Mouse (Mus musculus): ENCODE data around the gene Gm13889.

The Gm13889 gene

GRCm38 (mm10) chr2:93958216-93958615 is 1.2 kb upstream of the Gm13889 start:
- DNase-seq (ENCODE audit: low read depth, low spot score), result no peak

- no peak for DNase-seq (ENCODE audit: low read depth, low spot score)
Observed at GRCm38 (mm10) chr2:93957785-93958175, 779 bp upstream of the Gm13889 start.

- no peak for DNase-seq (ENCODE audit: low read depth, low spot score)
Observed at GRCm38 (mm10) chr2:93956331-93956801, 635 bp downstream of the Gm13889 start.

GRCm38 (mm10) chr2:93955886-93956285 is 1.1 kb downstream of the Gm13889 start:
- DNase-seq (ENCODE audit: low read depth, low spot score), result no peak

GRCm38 (mm10) chr2:93954781-93955578 is 2.0 kb downstream of the Gm13889 start:
- no peak for DNase-seq (ENCODE audit: low read depth, low spot score)

- DNase-seq (ENCODE audit: low read depth, low spot score), result no peak
Observed at GRCm38 (mm10) chr2:93953726-93954125, 3.3 kb downstream of the Gm13889 start.

GRCm38 (mm10) chr2:93946976-93947375 is 10.0 kb downstream of the Gm13889 start:
- DNase-seq (ENCODE audit: low read depth, low spot score), result no peak

DNA sequence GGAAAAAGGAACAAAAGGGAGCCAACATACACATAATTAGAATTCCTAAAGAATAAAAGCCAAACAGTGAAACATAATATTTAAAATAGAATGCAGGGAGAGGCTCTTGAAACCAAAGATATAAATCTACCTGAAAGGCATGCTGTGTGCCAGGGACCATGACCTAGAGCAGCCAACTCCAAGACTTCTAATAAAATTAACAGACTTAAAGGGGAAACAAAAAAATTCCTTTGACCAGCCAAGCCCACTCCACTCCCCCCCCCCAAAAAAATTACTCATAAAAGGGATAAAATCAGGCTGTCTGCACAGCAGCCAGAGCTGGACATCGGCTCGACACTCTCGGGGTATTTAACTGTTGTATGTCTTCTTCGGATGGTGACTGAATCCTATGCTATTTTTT is 12.1 kb downstream of the Gm13889 start:
- DNase-seq (ENCODE audit: low read depth, low spot score), result no peak

DNA sequence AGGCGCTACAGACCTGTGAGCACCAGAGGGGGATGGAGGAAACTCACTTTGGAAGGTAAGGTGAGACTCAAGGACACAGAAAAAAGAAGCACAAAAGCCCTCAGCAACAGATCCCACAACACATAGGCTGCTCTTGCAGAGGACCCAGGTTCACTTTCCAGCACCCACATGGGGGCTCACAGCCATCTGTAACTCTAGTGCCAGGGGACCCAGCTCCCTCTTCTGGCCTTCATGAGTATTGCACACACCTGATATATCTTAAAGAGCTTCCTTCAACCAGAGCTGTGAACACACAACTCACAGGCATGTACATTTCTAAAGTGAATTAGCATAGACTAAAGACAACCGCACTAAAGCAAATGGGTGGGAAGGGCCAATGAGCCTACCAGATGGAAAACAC is 12.9 kb downstream of the Gm13889 start:
- DNase-seq (ENCODE audit: low read depth, low spot score), result no peak

GRCm38 (mm10) chr2:93941670-93942069 is 15.3 kb downstream of the Gm13889 start:
- no peak for DNase-seq (ENCODE audit: low read depth, low spot score)

GRCm38 (mm10) chr2:93938534-93938933 is 18.5 kb downstream of the Gm13889 start:
- DNase-seq (ENCODE audit: low read depth, low spot score), result no peak

DNA sequence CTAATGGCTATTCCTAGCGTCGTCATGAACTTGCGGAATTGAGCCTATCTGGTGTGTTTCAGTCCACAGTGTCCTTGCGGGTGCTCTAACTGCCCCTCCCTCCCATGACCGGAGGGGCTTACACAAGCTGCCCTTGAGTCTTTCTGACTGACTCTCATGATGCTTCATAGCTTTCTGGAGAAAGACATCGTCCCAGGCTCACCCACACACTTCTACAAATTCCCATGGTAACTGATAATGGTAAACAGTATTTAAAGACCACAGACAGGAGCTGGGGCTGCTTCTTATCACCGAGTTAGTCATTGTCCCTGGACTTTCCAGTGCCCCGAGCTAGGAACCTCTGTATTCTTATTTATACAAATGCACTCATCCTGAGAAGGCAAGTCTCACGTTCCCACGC is 28.1 kb downstream of the Gm13889 start:
- no peak for DNase-seq (ENCODE audit: low read depth, low spot score)

- no peak for DNase-seq (ENCODE audit: low read depth, low spot score)
Observed at GRCm38 (mm10) chr2:93927701-93928437, 29.1 kb downstream of the Gm13889 start.

GRCm38 (mm10) chr2:93926141-93926540 is 30.9 kb downstream of the Gm13889 start:
- no peak for DNase-seq (ENCODE audit: low read depth, low spot score)

DNA sequence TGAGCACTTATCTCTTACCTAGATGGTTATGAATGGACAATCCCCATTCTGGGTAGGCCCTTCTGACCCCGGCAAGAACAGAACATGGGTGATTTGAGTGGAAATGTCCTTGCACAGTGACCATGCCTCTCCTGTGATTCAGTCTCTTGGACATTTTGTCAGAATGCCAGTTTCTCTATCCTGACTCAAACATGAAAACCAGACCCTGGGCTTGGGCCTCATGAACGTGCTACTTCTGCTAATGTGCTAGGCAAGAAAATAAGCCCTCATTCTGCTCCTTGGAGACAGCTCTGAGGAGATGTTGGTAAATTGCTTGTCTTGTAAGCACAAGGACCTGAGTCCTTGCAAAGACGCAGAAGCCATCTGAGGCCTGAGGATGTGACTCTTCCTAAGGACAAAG is 37.9 kb downstream of the Gm13889 start:
- no peak for DNase-seq (ENCODE audit: low read depth, low spot score)

DNA sequence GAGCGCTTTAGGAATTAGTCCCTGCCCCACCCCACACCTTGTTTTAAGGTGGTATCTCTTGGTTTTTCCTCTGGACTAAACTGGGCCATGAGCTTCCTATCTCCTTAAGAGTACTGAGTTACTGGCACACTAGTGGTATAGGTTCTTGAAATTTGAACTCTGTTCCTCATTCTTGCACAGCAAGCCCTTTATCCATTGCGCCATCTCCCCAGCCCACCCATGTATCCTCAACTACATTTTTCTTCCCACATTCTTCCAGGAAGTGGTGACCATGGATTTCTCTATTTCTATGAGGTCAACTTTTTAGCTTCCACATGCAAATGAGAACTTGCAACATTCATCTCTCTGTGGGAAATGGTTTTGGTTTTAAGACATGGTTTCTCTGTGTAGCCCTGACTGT is 43.4 kb downstream of the Gm13889 start:
- no peak for DNase-seq (ENCODE audit: low read depth, low spot score)

DNA sequence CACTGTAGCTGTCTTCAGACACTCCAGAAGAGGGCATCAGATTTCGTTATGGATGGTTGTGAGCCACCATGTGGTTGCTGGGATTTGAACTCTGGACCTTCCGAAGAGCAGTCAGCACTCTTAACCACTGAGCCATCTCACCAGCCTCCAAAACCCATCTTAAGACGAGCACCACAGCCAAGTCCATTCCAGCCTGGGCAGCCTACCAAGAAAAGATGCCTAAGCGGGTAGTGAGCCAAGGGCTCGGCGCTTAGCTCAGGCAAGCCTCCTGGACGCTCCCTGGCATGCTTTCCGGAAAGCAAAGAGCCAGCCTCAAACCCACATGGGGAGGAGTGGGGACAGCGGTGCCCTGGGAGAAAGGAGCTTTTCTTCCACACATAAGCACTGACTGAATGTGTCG is 45.1 kb downstream of the Gm13889 start:
- DNase-seq (ENCODE audit: low read depth, low spot score), result no peak

GRCm38 (mm10) chr2:93909716-93910115 is 47.3 kb downstream of the Gm13889 start:
- no peak for DNase-seq (ENCODE audit: low read depth, low spot score)

DNA sequence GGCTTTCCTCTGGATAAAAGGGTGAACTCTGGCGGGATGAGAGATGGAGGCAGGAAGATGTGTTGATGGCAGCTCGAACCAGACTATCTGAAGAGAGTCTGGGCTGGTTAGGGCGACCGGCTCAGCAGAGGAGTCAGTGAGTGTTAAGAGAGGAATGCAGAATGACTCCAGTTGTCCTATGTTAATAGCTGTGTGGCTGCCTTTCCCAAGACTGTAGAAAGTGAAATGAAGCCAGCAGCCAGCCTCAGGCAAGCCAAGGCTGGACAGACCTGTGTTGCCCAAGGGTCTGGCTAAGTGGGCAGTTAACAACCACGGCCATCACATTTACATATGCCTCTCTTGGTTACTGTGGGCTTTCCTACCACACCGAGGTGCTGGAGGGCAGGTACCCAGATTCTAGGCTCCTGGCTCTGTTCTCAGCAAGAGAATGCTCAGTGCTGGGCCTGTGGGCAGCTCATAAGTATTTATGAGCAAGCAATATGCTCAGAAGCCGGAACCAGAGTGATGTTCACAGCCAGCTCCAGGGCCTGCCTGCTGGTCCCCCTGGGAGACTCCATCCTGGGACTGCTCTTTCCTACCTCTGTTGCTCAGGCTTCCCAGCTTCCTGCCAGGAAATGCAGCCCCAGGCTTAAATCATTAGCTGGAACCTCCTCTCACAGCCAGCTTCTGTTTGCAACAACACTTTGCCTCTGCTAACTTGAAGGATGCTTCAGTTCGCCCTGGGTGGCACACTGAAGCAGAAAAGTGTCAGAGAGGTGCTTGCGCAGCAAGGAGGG is 49.3 kb downstream of the Gm13889 start:
- no peak for DNase-seq (ENCODE audit: low read depth, low spot score)

DNA sequence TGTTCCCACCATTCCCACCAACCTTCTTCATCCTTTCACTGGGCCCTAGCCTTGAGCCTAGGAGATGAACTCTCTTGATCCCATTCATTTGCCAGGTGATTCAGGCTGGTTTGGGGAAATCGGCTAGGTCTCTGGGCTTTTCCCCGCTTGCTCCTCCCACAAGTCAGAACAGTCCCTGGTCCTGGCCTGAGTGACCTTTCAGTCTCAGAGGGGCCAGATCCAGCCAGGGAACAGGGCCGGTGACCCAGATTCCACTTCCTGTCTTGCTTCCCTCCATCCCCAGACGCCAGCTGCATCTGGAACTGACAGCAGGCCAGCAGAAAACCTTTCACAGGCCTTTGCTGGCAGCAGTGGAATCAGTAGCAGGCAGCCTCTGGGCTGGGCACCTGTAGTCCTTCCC is 50.7 kb downstream of the Gm13889 start:
- DNase-seq (ENCODE audit: low read depth, low spot score), result no peak

Data from telencephalon, adult 2 months (tissue).